Mouse (Mus musculus) ES-E14 (cell line): Measurements from ENCODE around the gene Olfr523. TPM values are rescaled to one million over a fixed set of nuclear protein-coding genes. Genes with fewer than 3 reads are reported as not detected.

Experiments
- DNase-seq: peaks from one replicate; pipeline ENCODE4 v3.0.0-alpha.2; 2013; ENCODE audit warnings: low read depth, low spot score
- H3K27ac ChIP-seq: 2 replicates; pipeline ENCODE4 v1.5.1; 2012; ENCODE audit warnings: low read depth, mild to moderate bottlenecking, low read length, moderate library complexity, mixed read lengths; ENCODE audit not compliant: poor library complexity, insufficient read depth, severe bottlenecking
- H3K36me3 ChIP-seq: 2 replicates; pipeline ENCODE4 v1.6.1; 2012; ENCODE audit warnings: mild to moderate bottlenecking, low read length, moderate library complexity, mixed read lengths; ENCODE audit not compliant: control insufficient read depth, poor library complexity, insufficient read depth, severe bottlenecking
- H3K4me1 ChIP-seq, 2 experiments: fragments of 150-350 bp in 1 of 2; sonication (generic) in 1 of 2; 2 replicates each; pipeline ENCODE4 v1.6.1; 2012; ENCODE audit warnings: low read length in 2 of 2, mild to moderate bottlenecking in 1 of 2, mixed read lengths in 1 of 2; ENCODE audit not compliant: control insufficient read depth in 2 of 2, insufficient read depth in 2 of 2, poor library complexity in 1 of 2
- H3K4me3 ChIP-seq, 2 experiments: fragments of 150-350 bp in 1 of 2; sonication (generic) in 1 of 2; 2 replicates each; pipeline ENCODE4 v1.5.1; 2012; ENCODE audit warnings: low read length in 2 of 2, low read depth in 1 of 2, mild to moderate bottlenecking in 1 of 2, mixed read lengths in 1 of 2; ENCODE audit not compliant: insufficient read depth in 1 of 2, poor library complexity in 1 of 2, severe bottlenecking in 1 of 2
- H3K9ac ChIP-seq: 2 replicates; pipeline ENCODE4 v1.6.1; 2012; ENCODE audit warnings: low read depth, mild to moderate bottlenecking, low read length, mixed read lengths; ENCODE audit not compliant: poor library complexity, insufficient read depth, severe bottlenecking
- H3K9me3 ChIP-seq: fragments of 150-350 bp; sonication (generic); 2 replicates; pipeline ENCODE4 v1.6.1; 2012; ENCODE audit warnings: low read depth, mild to moderate bottlenecking, low read length; ENCODE audit not compliant: control insufficient read depth, insufficient read depth
- CHD2 ChIP-seq: IDR thresholded peaks from 2 replicates; pipeline ENCODE4 v1.6.1; 2014; ENCODE audit warnings: mild to moderate bottlenecking, low read depth, low read length, inconsistent platforms
- HCFC1 ChIP-seq: IDR thresholded peaks from 2 replicates; pipeline ENCODE4 v1.6.1; 2012; ENCODE audit warnings: low read length, inconsistent platforms, borderline replicate concordance; ENCODE audit not compliant: insufficient read depth
- MAFK ChIP-seq: IDR thresholded peaks from 2 replicates; pipeline ENCODE4 v1.6.1; 2014; ENCODE audit warnings: mild to moderate bottlenecking, low read depth, low read length, inconsistent platforms; ENCODE audit not compliant: insufficient read depth
- ZC3H11A ChIP-seq: IDR thresholded peaks from 2 replicates; pipeline ENCODE4 v1.6.1; 2012; ENCODE audit warnings: low read depth, mild to moderate bottlenecking, inconsistent platforms, low read length, borderline replicate concordance
- ZNF384 ChIP-seq: IDR thresholded peaks from 2 replicates; pipeline ENCODE4 v1.6.1; 2012; ENCODE audit warnings: low read depth, low read length, inconsistent platforms
- in situ Hi-C, 2 experiments: fragments of 600-800 bp; cut with MboI; formaldehyde crosslinking; loops; one replicate each; pipeline ENCODE4 v1.15.1; 2025; ENCODE audit warnings: low sequenced_read_pairs in 2 of 2, inconsistent platforms in 1 of 2; ENCODE audit not compliant: unreplicated experiment in 2 of 2
- total RNA-seq: library from RNA; depleted of rRNA; stranded (reverse); fragments of 300-350 nt; gene quantifications from 2 replicates; pipeline ENCODE4 v1.2.3, GENCODE M21; 2012

Olfr523 gene
- total RNA-seq, 1 experiment = not detected

DNA sequence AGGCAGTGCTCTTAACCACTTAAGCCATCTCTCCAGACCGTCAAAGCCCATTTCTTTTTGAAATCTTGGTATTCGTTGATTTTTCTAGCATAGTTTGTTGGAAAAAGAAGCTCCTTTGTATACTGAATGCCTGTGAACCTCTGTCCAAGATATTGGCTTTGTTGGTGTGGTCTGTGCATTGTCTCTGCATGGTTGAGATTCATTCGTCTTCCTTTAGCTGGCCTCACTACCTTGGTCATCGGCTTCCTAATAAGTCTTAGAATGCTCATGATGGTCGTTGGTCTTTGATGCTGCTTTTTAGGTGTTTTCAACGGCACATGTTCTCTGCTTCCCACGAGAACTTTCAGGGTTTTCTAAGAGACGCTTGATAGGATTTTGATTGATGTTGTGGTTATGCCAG is 23.0 kb downstream of the Olfr523 start:
- DNase-seq = no peak
- no peaks in the 10 kb centered on the region for H3K4me1 ChIP-seq
- TF ChIP-seq MAFK (no peak), CHD2 (no peak), ZC3H11A (no peak), ZNF384 (no peak), HCFC1 (no peak)
- H3K9me3 ChIP-seq = no peaks in the 10 kb centered on the region
- H3K9ac ChIP-seq = no peak overlapping the region
- H3K4me3 ChIP-seq = no peak overlapping the region
- H3K36me3 ChIP-seq = no peaks in the 10 kb centered on the region
- no peak overlapping the region for H3K27ac ChIP-seq
- in situ Hi-C loops = no loop called here

DNA sequence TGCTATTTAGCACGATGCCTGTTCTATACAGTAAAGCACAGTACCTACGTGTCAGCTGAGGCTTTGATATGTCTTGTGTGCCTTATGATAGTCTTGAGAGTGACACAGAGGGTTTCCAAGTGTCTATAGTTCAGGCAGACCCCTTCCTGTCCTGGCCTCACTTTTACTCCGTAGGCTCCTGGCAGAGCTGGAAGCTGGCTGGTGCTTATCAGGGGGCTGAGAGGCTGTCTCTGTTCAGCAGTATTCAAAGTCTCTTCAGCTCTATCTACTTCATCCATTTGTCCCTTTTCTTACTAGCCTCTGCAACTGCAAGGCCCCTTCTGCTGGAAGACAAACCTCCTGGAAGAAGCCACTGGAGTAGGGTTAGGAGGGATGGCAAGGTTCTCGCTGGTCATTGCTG is 28.1 kb downstream of the Olfr523 start:
- H3K9me3 ChIP-seq = no peaks in the 10 kb centered on the region
- H3K4me3 ChIP-seq = no peak overlapping the region
- TF ChIP-seq ZC3H11A = no peak
- no peak for TF ChIP-seq MAFK
- TF ChIP-seq HCFC1 = no peak
- no peak for TF ChIP-seq ZNF384
- in situ Hi-C loops = no loop called here
- no peaks in the 10 kb centered on the region for H3K36me3 ChIP-seq
- H3K9ac ChIP-seq = no peak overlapping the region
- no peak for DNase-seq
- H3K4me1 ChIP-seq = no peaks in the 10 kb centered on the region
- H3K27ac ChIP-seq = no peak overlapping the region

DNA sequence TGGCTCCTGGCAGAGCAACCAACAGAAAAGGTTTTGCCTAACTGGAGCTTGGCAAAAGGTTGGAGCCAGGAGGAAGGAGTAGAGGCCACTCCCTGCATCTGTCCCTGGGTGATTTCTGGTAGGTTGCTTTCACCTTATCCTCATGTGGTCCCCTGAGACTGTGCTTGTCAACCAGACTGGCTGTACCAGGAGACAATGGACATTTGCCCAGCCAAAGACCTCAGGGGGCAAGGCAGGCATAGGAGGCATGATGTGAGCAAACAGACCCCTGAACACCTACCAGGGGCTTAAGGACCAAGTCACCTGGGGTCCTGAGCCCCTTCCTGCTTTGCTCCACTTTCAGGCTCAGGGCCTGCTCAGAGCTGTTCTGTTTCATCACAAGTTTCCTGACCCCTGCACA is 32.8 kb downstream of the Olfr523 start, which contains the start of gene Olfr524:
Gene Olfr524, minus strand, starts transcription at position 101 of the 400 bp plus-strand sequence.
- no peaks in the 10 kb centered on the region for H3K36me3 ChIP-seq
- in situ Hi-C loops = no loop called here
- DNase-seq = no peak
- TF ChIP-seq HCFC1 = no peak
- TF ChIP-seq CHD2 = no peak
- no peak for TF ChIP-seq ZC3H11A
- H3K9me3 ChIP-seq = no peaks in the 10 kb centered on the region
- no peak within 1 kb of the TSS for H3K9ac ChIP-seq
- H3K4me3 ChIP-seq = no peak within 1 kb of the TSS
- no peak within 1 kb of the TSS for H3K27ac ChIP-seq
- H3K4me1 ChIP-seq = no peaks in the 10 kb centered on the region

DNA sequence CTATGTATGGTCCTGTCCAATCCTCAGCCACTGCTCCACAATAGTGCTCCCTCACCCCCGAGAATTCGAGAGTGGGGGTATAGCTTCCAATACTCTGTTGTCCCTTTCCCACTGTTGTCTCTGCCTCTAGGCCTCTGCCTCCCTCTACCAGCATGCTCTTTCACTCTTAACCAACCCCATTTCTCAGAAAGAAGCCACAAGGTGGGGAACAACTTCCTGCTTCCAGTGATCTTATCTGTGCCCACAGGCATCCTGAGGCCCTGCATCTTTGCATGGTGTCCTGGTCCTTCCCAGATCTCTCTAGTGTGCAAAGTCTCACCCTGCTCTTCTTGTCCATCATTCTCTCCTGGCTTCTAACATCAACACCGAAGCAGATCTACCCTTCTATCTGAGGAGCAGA is 33.9 kb downstream of the Olfr523 start:
- no peak for TF ChIP-seq ZNF384
- TF ChIP-seq HCFC1 = no peak
- TF ChIP-seq ZC3H11A = no peak
- TF ChIP-seq CHD2 = no peak
- TF ChIP-seq MAFK = no peak
- no peak for DNase-seq
- H3K9me3 ChIP-seq = no peaks in the 10 kb centered on the region
- no peak overlapping the region for H3K4me3 ChIP-seq
- no peak overlapping the region for H3K9ac ChIP-seq
- H3K36me3 ChIP-seq = no peaks in the 10 kb centered on the region
- in situ Hi-C loops = no loop called here
- H3K4me1 ChIP-seq = no peaks in the 10 kb centered on the region
- no peak overlapping the region for H3K27ac ChIP-seq

DNA sequence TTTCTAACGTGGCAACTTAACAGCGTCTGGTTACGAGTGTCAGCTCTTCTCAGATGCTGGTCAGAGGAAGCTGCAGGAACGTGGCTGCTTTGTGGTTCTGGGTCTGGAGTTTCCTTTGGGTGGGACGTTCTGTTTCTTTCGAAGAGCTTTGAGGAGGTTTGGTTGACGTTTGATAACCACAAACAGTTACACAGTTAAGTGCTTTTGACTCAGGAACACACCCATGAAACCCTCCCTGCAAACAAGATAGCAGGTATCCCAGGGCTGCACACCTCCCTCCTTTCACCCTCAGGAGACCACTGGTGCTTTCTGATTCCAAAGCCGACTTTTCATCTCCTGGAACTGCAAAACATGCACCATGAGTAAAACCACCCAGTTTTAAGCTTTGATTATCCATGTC is 35.1 kb downstream of the Olfr523 start:
- TF ChIP-seq HCFC1 = no peak
- no peak for TF ChIP-seq ZNF384
- TF ChIP-seq ZC3H11A = no peak
- no peak for TF ChIP-seq MAFK
- no peak for TF ChIP-seq CHD2

More for the DNA sequence above, 35.1 kb downstream of the Olfr523 start:
- Histone ChIP-seq H3K9me3 (no peaks in the 10 kb centered on the region), H3K27ac (no peak overlapping the region), H3K9ac (no peak overlapping the region), H3K36me3 (no peaks in the 10 kb centered on the region), H3K4me1 (no peaks in the 10 kb centered on the region), H3K4me3 (no peak overlapping the region)
- in situ Hi-C loops = no loop called here
- DNase-seq = no peak
